ENCODE assay signal across 14 mouse cellular contexts in the genomic region with DNA sequence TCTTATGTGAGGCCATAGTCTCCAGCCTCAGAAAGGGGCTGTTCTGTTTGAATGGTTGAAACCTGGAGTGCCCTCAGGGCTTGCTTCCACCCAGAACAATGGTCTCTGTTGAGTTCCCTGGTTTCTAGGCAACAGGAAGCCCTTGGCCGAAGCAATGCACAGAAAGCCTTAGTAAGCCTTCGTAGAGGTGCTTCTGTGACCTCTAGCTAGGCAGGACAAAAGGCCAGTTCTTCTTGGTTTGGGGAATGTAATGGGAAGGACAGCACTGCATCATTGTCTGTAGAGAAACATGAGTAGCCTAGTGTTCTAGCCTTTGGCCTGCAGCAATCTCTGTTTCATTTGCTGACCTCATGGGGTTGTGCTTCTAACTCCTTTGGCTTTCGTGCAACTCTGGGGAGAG.
A peak's percentile ranks its signal among the peaks of the same experiment; 100 is the strongest.
DNase-seq lines count a peak whose midpoint lies in the region; ATAC-seq lines count a peak whose summit lies in the region.
"Had no signal": no experiment of that assay in that cellular context is flagged by ENCODE, and none has a peak within 500 bp of the region (broad histone marks: within the 10 kb centered on the region; RNA-seq: fewer than 3 reads in every experiment).

No protein-coding gene starts in this region.

- intact Hi-C loops in left cerebral cortex, postnatal 4 days (cut with DNase I): no loop called here

- no peaks in the 10 kb centered on the region for H3K36me3 ChIP-seq in neural tube, embryonic 13.5 days
- H3K36me3 ChIP-seq in forebrain, embryonic 13.5 days (ENCODE audit: poor library complexity, severe bottlenecking): no peaks in the 10 kb centered on the region
- H3K36me3 ChIP-seq: midbrain, embryonic 12.5 days had no signal

- peak; percentile 27 for ATAC-seq in neural tube, embryonic 13.5 days (ENCODE audit: low read depth)
- ATAC-seq in forebrain, embryonic 13.5 days: no peak
- ATAC-seq: Patski had no signal

- H3K4me1 ChIP-seq in neural tube, embryonic 13.5 days (replicated peaks): 0 out of 2 replicates have a peak, but pooled peaks cover 5% of the 10 kb centered on the region
- no peaks in the 10 kb centered on the region; the same call in 1 of the 2 replicates for H3K4me1 ChIP-seq in forebrain, embryonic 13.5 days

- peak; percentile 10 for DNase-seq in cerebellum, adult 9-10 months
- no peak for DNase-seq in cerebellum, postnatal 25 days
- DNase-seq in left cerebral cortex, adult 9 months (ENCODE audit: low spot score in 2 of 2): peak; percentile 43 to 67
- DNase-seq in left cerebral cortex, postnatal 4 days: no peak
- peak; percentile 59 for DNase-seq in embryo, embryonic 10.5 days (ENCODE audit: low spot score)
- DNase-seq in adrenal gland, adult 2 months: no peak
- DNase-seq: B cell, adult 2 months; heart, adult 2 months; spleen, adult 18-20 months had no signal

- H3K9me3 ChIP-seq in neural tube, embryonic 13.5 days: no peaks in the 10 kb centered on the region
- no peaks in the 10 kb centered on the region for H3K9me3 ChIP-seq in forebrain, embryonic 13.5 days (replicated peaks)
- H3K9me3 ChIP-seq: midbrain, embryonic 12.5 days had no signal

- H3K4me3 ChIP-seq in neural tube, embryonic 13.5 days: no peak overlapping the region
- H3K4me3 ChIP-seq in forebrain, embryonic 13.5 days: no peak overlapping the region
- H3K4me3 ChIP-seq: heart, adult 2 months; midbrain, embryonic 12.5 days had no signal

- no peak overlapping the region for H3K4me2 ChIP-seq in neural tube, embryonic 13.5 days
- no peak overlapping the region for H3K4me2 ChIP-seq in forebrain, embryonic 13.5 days
- H3K4me2 ChIP-seq: hindbrain, embryonic 14.5 days; midbrain, embryonic 12.5 days had no signal

- H3K9ac ChIP-seq in neural tube, embryonic 13.5 days: no peak overlapping the region
- no peak overlapping the region for H3K9ac ChIP-seq in forebrain, embryonic 13.5 days
- H3K9ac ChIP-seq: hindbrain, embryonic 14.5 days; midbrain, embryonic 12.5 days had no signal

- WGBS in neural tube, embryonic 13.5 days: 21% methylated on average over 3 of the region's 3 CpGs
- WGBS in forebrain, embryonic 13.5 days: 13% methylated on average over 3 of the region's 3 CpGs

- no peaks in the 10 kb centered on the region for H3K27me3 ChIP-seq in neural tube, embryonic 13.5 days
- no peaks in the 10 kb centered on the region for H3K27me3 ChIP-seq in forebrain, embryonic 13.5 days
- H3K27me3 ChIP-seq: midbrain, embryonic 12.5 days; Patski had no signal

- H3K27ac ChIP-seq in neural tube, embryonic 13.5 days (replicated peaks): no peak overlapping the region
- H3K27ac ChIP-seq in forebrain, embryonic 13.5 days: no peak overlapping the region
- H3K27ac ChIP-seq: heart, adult 2 months; hindbrain, embryonic 14.5 days; midbrain, embryonic 12.5 days had no signal

Comparison
In these comparisons a context has a peak if more than half of its experiments do, and no peak if none do; other contexts are left out.
1. DNase-seq: peak in cerebellum, adult 9-10 months (single experiment), left cerebral cortex, adult 9 months (2 of 2) and embryo, embryonic 10.5 days (single experiment); none in cerebellum, postnatal 25 days (0 of 2), left cerebral cortex, postnatal 4 days (single experiment) and adrenal gland, adult 2 months (single experiment).